Mouse (Mus musculus): ENCODE data around the gene Npat. TPM values are rescaled to one million over a fixed set of nuclear protein-coding genes. Genes with fewer than 3 reads are reported as not detected.
A peak's percentile ranks its signal among the peaks of the same experiment; 100 is the strongest.

The Npat gene
- polyA plus RNA-seq, 1 experiment: 1.8 TPM

DNA sequence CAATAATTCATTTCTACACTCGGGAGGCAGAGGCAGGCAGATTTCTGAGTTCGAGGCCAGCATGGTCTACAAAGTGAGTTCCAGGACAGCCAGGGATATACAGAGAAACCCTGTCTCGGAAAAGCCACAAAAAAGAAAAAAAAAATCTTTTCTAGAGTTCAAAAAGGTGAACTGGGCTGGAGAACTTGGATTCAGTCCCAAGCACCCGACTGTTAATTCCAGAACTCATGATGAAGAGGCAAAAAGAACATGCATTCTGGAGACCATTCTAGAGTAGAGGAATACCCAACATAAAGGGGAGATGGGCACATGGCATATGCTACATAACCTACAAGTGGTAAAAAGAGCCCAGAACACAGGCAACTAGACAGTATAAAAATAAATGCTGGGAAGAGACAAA, 71.0 kb downstream of the Npat start:
- no peak overlapping the region for H3ac ChIP-seq (ENCODE audit: control insufficient read depth, insufficient read length)
- peaks cover 40% of the 10 kb centered on the region for H3K79me2 ChIP-seq (ENCODE audit: control insufficient read depth, insufficient read depth)
- H3K36me3 ChIP-seq (ENCODE audit: control insufficient read depth, insufficient read depth): no peaks in the 10 kb centered on the region
- no peaks in the 10 kb centered on the region for H3K27me3 ChIP-seq (ENCODE audit: control insufficient read depth, insufficient read depth, insufficient read length)
- no peak for TF ChIP-seq REST (IDR thresholded peaks at IDR 0.05; ENCODE audit: insufficient read depth, insufficient read length)
- no peak for TF ChIP-seq MAX (IDR thresholded peaks at IDR 0.05; ENCODE audit: low read depth)
- no peak for TF ChIP-seq TCF12 (IDR thresholded peaks at IDR 0.05; ENCODE audit: insufficient read depth, poor library complexity, severe bottlenecking)
- no peak overlapping the region for H3K4me2 ChIP-seq (ENCODE audit: low read depth)
- no peak overlapping the region for H3K4me3 ChIP-seq

DNA sequence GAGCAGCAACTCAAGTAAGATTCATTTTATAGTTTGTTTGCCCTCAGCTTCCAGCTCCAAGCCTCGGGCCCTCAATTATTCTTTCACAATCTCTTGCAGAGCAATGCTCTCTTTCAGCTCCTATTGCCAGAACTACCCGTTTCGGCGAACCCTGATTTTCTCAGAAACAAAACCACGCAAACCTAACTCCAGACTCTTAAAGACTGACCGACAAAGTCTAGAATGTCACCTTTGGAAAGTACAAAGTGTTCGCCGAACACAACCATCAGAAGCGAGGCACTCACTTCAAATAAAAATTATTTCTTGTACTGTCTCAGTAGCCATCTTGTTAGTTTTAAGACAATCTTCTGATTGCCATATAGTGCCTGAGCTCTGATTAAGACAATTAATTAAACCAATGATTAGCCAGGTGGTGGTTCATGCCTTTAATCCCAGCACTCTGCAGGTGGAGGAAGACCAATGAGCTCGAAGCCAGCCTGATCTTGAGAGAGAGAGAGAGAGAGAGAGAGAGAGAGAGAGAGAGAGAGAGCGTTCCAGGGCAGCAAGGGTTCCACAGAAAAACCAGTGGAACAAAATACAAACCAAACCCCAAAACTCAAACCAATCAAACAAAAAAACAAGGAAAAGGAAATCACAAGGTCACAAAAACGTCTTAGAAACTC, 72.6 kb downstream of the Npat start:
- H3K4me2 ChIP-seq (ENCODE audit: low read depth): peak overlapping the region; percentile 86
- H3ac ChIP-seq (ENCODE audit: control insufficient read depth, insufficient read length): peak overlapping the region; percentile 22
- peaks cover 4% of the 10 kb centered on the region for H3K36me3 ChIP-seq (ENCODE audit: control insufficient read depth, insufficient read depth)
- H3K79me2 ChIP-seq (ENCODE audit: control insufficient read depth, insufficient read depth): peaks cover 38% of the 10 kb centered on the region
- TF ChIP-seq MAX (IDR thresholded peaks at IDR 0.05; ENCODE audit: low read depth) (no peak), POLR2AphosphoS2 (IDR thresholded peaks at IDR 0.05; ENCODE audit: insufficient read length, low read depth) (no peak), USF1 (IDR thresholded peaks at IDR 0.05; ENCODE audit: low read depth) (no peak)
- H3K4me3 ChIP-seq: peak overlapping the region; percentile 42
- no peaks in the 10 kb centered on the region for H3K27me3 ChIP-seq (ENCODE audit: control insufficient read depth, insufficient read depth, insufficient read length)

DNA sequence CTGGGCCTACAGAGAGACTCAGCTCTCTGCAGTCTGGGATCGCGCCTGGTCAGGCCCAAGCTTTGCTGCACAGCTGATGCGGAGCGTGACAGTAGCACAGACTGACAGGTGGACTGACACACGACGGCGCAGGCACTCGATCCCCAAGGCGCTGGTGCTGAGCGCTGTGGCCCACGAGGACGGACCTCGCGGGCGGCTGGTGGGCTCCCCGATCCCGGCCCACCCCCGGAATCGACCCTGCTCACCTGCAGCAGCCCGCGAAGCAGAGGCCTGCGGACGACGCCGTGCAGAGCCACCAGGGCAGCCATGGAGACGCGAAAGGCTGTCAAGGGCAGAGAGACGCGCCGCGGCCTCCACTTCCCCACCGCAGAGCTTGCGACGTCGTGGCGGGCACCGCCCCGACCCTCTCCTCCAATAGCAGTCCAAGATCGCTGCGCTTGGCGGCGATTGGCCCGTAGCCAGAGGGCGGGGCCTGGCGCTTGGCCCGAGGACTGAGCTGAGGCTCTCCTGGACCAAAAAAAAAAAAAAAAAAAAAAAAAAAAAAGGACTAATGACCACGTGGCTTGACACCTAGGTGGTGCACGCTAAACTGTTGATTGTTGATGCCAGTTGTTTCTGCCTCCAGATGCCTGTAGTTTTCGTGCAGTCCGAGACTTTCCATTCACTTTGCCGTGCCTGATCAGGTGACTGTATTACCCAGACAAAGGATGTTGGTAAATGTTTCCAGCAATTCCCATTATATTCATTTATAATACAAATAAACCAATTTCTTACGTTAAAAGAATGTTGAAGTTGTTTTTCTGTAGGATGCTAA, 73.3 kb downstream of the Npat start, which contains the start of gene Acat1:
Acat1 (minus strand) TSS at position 415 of the 814 bp plus-strand sequence.
- Histone ChIP-seq H3ac (ENCODE audit: control insufficient read depth, insufficient read length) (peak within 1 kb of the TSS; percentile 22), H3K4me2 (ENCODE audit: low read depth) (peak within 1 kb of the TSS; percentile 86), H3K27me3 (ENCODE audit: control insufficient read depth, insufficient read depth, insufficient read length) (no peaks in the 10 kb centered on the region), H3K4me3 (peak within 1 kb of the TSS; percentile 42), H3K79me2 (ENCODE audit: control insufficient read depth, insufficient read depth) (peaks cover 32% of the 10 kb centered on the region), H3K36me3 (ENCODE audit: control insufficient read depth, insufficient read depth) (peaks cover 12% of the 10 kb centered on the region)
- no peak for TF ChIP-seq E2F4 (IDR thresholded peaks at IDR 0.05; ENCODE audit: insufficient read depth)
- no peak for TF ChIP-seq SRF (IDR thresholded peaks at IDR 0.05; ENCODE audit: control insufficient read depth, insufficient read length, low read depth)
- TF ChIP-seq POLR2A (IDR thresholded peaks at IDR 0.05; ENCODE audit: insufficient read length, low read depth): peak; percentile 94
- TF ChIP-seq CEBPB (IDR thresholded peaks at IDR 0.05; ENCODE audit: insufficient read depth, poor library complexity, severe bottlenecking): no peak
- TF ChIP-seq USF1 (IDR thresholded peaks at IDR 0.05; ENCODE audit: low read depth): peak; percentile 45
- peak; percentile 77 for TF ChIP-seq POLR2AphosphoS2 (IDR thresholded peaks at IDR 0.05; ENCODE audit: insufficient read length, low read depth)
- TF ChIP-seq MYOG (IDR thresholded peaks at IDR 0.05; ENCODE audit: control insufficient read depth in 1 of 3, insufficient read depth in 1 of 3, insufficient read length in 2 of 3, low read depth in 2 of 3): peak; percentile 34 to 94 (median 91)
- no peak for TF ChIP-seq REST (IDR thresholded peaks at IDR 0.05; ENCODE audit: insufficient read depth, insufficient read length)
- peak; percentile 55 to 95 (median 94) for TF ChIP-seq MYOD1 (IDR thresholded peaks at IDR 0.05; ENCODE audit: control insufficient read depth in 1 of 3, insufficient read length in 2 of 3, low read depth in 2 of 3)
- peak; percentile 37 for TF ChIP-seq TCF3 (IDR thresholded peaks at IDR 0.05; ENCODE audit: insufficient read length, low read depth)
- no peak for TF ChIP-seq TCF12 (IDR thresholded peaks at IDR 0.05; ENCODE audit: insufficient read depth, poor library complexity, severe bottlenecking)

DNA sequence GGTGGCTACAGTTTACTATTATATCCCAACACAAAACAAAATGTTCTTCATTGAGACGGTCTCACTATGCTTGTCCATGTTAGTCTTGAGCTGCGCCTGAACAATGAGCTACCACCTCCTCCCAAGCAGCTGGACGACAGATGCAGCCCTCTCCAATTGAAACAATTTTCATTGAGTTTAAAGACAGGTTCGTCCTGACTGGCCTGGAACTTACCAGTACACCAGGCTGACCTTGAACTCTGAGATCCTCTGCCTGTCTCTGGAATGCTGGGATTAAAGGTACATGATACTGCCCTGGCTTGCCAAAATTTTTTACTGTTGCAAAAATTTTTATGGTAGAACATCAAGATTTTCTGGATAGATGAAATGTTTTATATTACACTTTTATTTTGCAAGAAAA, 77.4 kb downstream of the Npat start:
- Histone ChIP-seq H3K79me2 (ENCODE audit: control insufficient read depth, insufficient read depth) (no peaks in the 10 kb centered on the region), H3K36me3 (ENCODE audit: control insufficient read depth, insufficient read depth) (peaks cover 27% of the 10 kb centered on the region), H3ac (ENCODE audit: control insufficient read depth, insufficient read length) (no peak overlapping the region), H3K27me3 (ENCODE audit: control insufficient read depth, insufficient read depth, insufficient read length) (no peaks in the 10 kb centered on the region), H3K4me3 (no peak overlapping the region), H3K4me2 (ENCODE audit: low read depth) (no peak overlapping the region)
- no peak for TF ChIP-seq TCF12 (IDR thresholded peaks at IDR 0.05; ENCODE audit: insufficient read depth, poor library complexity, severe bottlenecking)
- no peak for TF ChIP-seq MYOG (IDR thresholded peaks at IDR 0.05; ENCODE audit: control insufficient read depth in 1 of 3, insufficient read depth in 1 of 3, insufficient read length in 2 of 3, low read depth in 2 of 3)
- no peak for TF ChIP-seq CEBPB (IDR thresholded peaks at IDR 0.05; ENCODE audit: insufficient read depth, poor library complexity, severe bottlenecking)
- TF ChIP-seq E2F4 (IDR thresholded peaks at IDR 0.05; ENCODE audit: insufficient read depth): no peak
- no peak for TF ChIP-seq POLR2AphosphoS2 (IDR thresholded peaks at IDR 0.05; ENCODE audit: insufficient read length, low read depth)
- no peak for TF ChIP-seq POLR2A (IDR thresholded peaks at IDR 0.05; ENCODE audit: insufficient read length, low read depth)
- no peak for TF ChIP-seq TCF3 (IDR thresholded peaks at IDR 0.05; ENCODE audit: insufficient read length, low read depth)
- TF ChIP-seq MAX (IDR thresholded peaks at IDR 0.05; ENCODE audit: low read depth): no peak
- no peak for TF ChIP-seq USF1 (IDR thresholded peaks at IDR 0.05; ENCODE audit: low read depth)
- no peak for TF ChIP-seq REST (IDR thresholded peaks at IDR 0.05; ENCODE audit: insufficient read depth, insufficient read length)
- TF ChIP-seq MYOD1 (IDR thresholded peaks at IDR 0.05; ENCODE audit: control insufficient read depth in 1 of 3, insufficient read length in 2 of 3, low read depth in 2 of 3): no peak
- no peak for TF ChIP-seq SRF (IDR thresholded peaks at IDR 0.05; ENCODE audit: control insufficient read depth, insufficient read length, low read depth)

DNA sequence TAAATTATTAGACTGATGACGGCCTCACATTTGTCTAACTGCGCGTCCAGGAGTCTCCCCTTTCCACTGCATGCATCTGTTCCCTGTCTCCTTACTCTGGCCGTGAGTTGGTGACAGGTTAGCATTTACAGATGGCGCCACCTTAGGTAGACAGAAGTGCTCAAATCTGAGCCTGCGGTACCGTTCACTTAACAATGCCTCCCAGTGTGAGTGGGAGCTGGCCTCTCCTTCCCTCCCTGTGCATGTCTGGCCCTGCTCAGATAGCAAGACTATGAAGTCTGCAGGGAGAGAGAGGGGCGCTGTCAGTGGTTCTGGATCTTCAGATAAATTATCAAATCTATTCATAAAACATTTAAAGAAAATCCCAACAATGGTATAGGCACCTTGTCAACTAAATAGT, 78.4 kb downstream of the Npat start:
- Histone ChIP-seq H3K79me2 (ENCODE audit: control insufficient read depth, insufficient read depth) (no peaks in the 10 kb centered on the region), H3K27me3 (ENCODE audit: control insufficient read depth, insufficient read depth, insufficient read length) (no peaks in the 10 kb centered on the region), H3K4me2 (ENCODE audit: low read depth) (no peak overlapping the region), H3K4me3 (no peak overlapping the region), H3K36me3 (ENCODE audit: control insufficient read depth, insufficient read depth) (peaks cover 35% of the 10 kb centered on the region), H3ac (ENCODE audit: control insufficient read depth, insufficient read length) (no peak overlapping the region)
- TF ChIP-seq POLR2AphosphoS2 (IDR thresholded peaks at IDR 0.05; ENCODE audit: insufficient read length, low read depth) (no peak), REST (IDR thresholded peaks at IDR 0.05; ENCODE audit: insufficient read depth, insufficient read length) (no peak), E2F4 (IDR thresholded peaks at IDR 0.05; ENCODE audit: insufficient read depth) (no peak), CEBPB (IDR thresholded peaks at IDR 0.05; ENCODE audit: insufficient read depth, poor library complexity, severe bottlenecking) (no peak), TCF12 (IDR thresholded peaks at IDR 0.05; ENCODE audit: insufficient read depth, poor library complexity, severe bottlenecking) (no peak), TCF3 (IDR thresholded peaks at IDR 0.05; ENCODE audit: insufficient read length, low read depth) (no peak)
